25 mouse cellular contexts compared by ENCODE assay signal in genomic region chr6:137463771-137464170, GRCm38 (mm10).
DNase-seq lines count a peak whose midpoint lies in the region; ATAC-seq and TF ChIP-seq lines count a peak whose summit lies in the region.
"Had no signal": no experiment of that assay in that cellular context is flagged by ENCODE, and none has a peak within 500 bp of the region (broad histone marks: within the 10 kb centered on the region; RNA-seq: fewer than 3 reads in every experiment).

No protein-coding gene starts in this region.

- no peaks in the 10 kb centered on the region for H3K9me3 ChIP-seq in megakaryocyte, embryonic 14.5 days
- H3K9me3 ChIP-seq: embryonic facial prominence, embryonic 12.5 days; heart, embryonic 15.5 days; hindbrain, embryonic 12.5 days; limb, embryonic 13.5 days had no signal

- no peaks in the 10 kb centered on the region for H3K36me3 ChIP-seq in megakaryocyte, embryonic 14.5 days (replicated peaks; ENCODE audit: low read length)
- H3K36me3 ChIP-seq: embryonic facial prominence, embryonic 12.5 days; heart, embryonic 15.5 days; limb, embryonic 13.5 days had no signal

- intact Hi-C loops in gastrocnemius, adult 2 months (cut with DNase I) = no loop called here
- intact Hi-C loops in gastrocnemius, postnatal 14 days (cut with DNase I; ENCODE audit: low total_unique reads) = no loop called here

- H3K4me1 ChIP-seq in megakaryocyte, embryonic 14.5 days = no peaks in the 10 kb centered on the region
- H3K4me1 ChIP-seq: hindbrain, embryonic 12.5 days had no signal

- ATAC-seq in megakaryocyte, adult 5-6 weeks (ENCODE audit: poor library complexity, severe bottlenecking) = no peak
- ATAC-seq: CD4-positive, CD25-positive, alpha-beta regulatory T cell, adult 4 months; forebrain, embryonic 14.5 days; intestine, postnatal 0 days; midbrain, embryonic 16.5 days had no signal

- no peak overlapping the region for H3K4me3 ChIP-seq in gastrocnemius, adult 2 months
- H3K4me3 ChIP-seq in megakaryocyte, embryonic 14.5 days (replicated peaks) = peak overlapping the region; percentile 9
- H3K4me3 ChIP-seq: embryonic facial prominence, embryonic 12.5 days; heart, adult 2 months; heart, embryonic 15.5 days; hindbrain, embryonic 12.5 days; limb, embryonic 13.5 days had no signal

- H3K27me3 ChIP-seq in megakaryocyte, embryonic 14.5 days (replicated peaks) = no peaks in the 10 kb centered on the region
- H3K27me3 ChIP-seq: embryonic facial prominence, embryonic 12.5 days; heart, embryonic 15.5 days; hindbrain, embryonic 12.5 days; limb, embryonic 13.5 days had no signal

- no peak for DNase-seq in gastrocnemius, adult 2 months
- DNase-seq in gastrocnemius, postnatal 14 days = no peak
- DNase-seq in cerebellum, adult 9-11 months = peak; percentile 56
- no peak for DNase-seq in frontal cortex, postnatal 14 days (ENCODE audit: low spot score in 2 of 2)
- DNase-seq in layer of hippocampus, adult 11-12 months (ENCODE audit: low spot score) = no peak
- DNase-seq: adrenal gland, postnatal 14 days; heart, adult 2 months; heart, postnatal 36 days; kidney, adult 9 months; kidney, postnatal 10 days; layer of hippocampus, adult 9-11 months; lung, postnatal 36 days; right cerebral cortex, adult 18-20 months; spleen, adult 18-20 months; thymus, postnatal 14 days had no signal

- no peak for TF ChIP-seq CTCF in gastrocnemius, adult 2 months (IDR thresholded peaks at IDR 0.05)

- H3K27ac ChIP-seq in gastrocnemius, adult 2 months = peak overlapping the region; percentile 8; the same call in 1 of the 2 replicates
- H3K27ac ChIP-seq: embryonic facial prominence, embryonic 12.5 days; hindbrain, embryonic 12.5 days; limb, embryonic 13.5 days had no signal
